Mouse (Mus musculus): ENCODE measurements around the gene Bicc1.

DNA sequence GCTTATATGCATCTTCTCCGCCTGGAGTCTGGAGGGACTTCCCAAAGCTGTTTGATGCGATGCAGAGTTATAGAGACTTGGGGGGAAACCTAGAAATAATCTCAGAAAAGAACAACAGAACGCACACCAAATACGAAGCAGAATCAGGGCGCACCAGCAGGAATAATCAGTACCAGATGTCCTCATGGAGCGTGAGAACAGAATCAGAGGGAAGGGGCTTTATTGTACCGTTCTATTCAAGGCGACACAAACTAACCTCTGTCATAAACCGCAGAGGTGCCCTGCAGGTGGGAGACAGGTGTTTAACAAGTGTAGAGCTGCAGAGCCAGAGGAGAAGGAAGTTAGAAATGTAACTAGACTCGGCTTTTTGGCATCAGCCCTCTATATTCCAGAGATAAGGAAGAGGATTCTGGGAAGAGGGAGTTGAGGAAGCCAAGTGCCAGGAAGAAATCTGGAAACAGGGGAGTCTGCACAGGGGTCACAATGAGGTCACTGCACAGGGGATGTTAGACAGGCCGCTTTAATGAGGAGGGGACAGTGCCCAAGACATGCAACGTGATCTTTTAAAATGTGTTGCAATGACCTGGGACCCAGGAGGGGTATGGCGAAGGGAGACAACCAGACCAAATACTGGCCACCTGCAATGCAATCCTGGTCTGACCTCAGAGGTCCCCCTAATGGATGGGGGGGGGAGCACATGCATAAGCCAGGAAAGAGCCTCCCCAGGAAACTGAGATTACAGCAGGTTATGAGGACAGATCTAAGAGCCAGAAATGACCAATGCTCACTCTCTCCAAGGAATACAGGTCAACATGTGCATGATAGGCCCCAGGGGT is 190.4 kb downstream of the Bicc1 start:
- TF ChIP-seq CTCF (IDR thresholded peaks at IDR 0.05; ENCODE audit: low read depth), result no peak
- no peak for TF ChIP-seq EP300 (IDR thresholded peaks at IDR 0.05; ENCODE audit: low read depth)
